Mouse (Mus musculus): ENCODE data around the gene Mfng. TPM values are rescaled to one million over a fixed set of nuclear protein-coding genes. Genes with fewer than 3 reads are reported as not detected.

The Mfng gene
- total RNA-seq (2023; ENCODE audit: inconsistent age), result 68.2 to 81.4 TPM (median 78.0 TPM) in 4 replicates

DNA sequence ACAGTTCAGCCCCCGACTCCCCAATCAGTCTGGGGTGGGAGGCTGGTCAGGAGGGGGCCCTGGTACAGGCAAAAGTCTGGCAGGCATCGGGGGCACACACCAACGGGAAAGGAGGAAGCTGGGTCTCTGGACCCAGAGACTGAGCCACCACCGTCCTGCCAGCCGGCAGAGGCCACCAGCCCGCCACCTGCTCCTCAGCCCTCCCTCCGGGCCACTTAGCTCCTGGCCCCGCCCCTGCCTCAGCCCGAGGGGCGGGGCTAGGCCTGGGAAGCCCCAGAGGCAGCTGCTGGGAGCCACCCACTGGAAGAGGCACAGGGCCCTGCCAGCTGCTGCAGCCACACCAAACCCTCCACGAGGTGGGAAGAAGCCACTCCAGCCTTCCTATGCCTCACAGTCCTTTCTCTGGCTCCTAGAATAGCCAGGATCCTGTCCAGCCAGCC, at the start of gene Mfng:
TSS of gene Mfng (minus strand) at position 186 of the 440 bp plus-strand sequence.

DNA sequence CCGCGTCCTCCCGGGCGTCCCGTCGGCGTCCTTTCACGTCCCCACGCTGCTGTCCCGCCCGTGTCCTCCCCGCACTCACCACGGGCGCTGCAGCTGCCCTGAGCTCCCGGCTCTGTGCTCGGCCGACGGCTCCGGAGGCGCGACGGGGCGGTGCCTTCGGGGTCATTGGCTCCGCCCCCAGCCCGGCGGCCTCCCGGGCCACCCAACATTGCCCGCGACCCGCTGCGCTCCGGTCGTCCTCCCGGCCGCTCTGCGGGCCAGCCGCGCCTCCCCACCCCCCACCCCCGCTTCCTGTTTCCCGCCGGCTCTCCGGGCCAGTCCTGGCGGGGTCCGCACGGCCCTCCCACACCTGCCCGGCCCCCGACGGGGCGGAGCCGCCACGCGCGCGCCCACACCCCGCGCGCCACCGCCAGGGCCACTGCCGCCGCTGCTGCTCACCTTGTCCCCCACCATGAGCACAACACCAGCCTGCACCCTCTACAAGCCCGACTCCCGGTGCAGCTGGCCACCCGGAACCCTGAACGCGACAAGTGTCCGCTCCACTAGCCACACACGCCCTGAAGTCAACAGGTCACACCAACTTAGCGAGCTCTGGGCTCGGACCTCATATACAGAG, 29.6 kb upstream of the Mfng start, which contains the start of gene Card10:
TSS of gene Card10 (minus strand) at position 267 of the 616 bp plus-strand sequence.

DNA sequence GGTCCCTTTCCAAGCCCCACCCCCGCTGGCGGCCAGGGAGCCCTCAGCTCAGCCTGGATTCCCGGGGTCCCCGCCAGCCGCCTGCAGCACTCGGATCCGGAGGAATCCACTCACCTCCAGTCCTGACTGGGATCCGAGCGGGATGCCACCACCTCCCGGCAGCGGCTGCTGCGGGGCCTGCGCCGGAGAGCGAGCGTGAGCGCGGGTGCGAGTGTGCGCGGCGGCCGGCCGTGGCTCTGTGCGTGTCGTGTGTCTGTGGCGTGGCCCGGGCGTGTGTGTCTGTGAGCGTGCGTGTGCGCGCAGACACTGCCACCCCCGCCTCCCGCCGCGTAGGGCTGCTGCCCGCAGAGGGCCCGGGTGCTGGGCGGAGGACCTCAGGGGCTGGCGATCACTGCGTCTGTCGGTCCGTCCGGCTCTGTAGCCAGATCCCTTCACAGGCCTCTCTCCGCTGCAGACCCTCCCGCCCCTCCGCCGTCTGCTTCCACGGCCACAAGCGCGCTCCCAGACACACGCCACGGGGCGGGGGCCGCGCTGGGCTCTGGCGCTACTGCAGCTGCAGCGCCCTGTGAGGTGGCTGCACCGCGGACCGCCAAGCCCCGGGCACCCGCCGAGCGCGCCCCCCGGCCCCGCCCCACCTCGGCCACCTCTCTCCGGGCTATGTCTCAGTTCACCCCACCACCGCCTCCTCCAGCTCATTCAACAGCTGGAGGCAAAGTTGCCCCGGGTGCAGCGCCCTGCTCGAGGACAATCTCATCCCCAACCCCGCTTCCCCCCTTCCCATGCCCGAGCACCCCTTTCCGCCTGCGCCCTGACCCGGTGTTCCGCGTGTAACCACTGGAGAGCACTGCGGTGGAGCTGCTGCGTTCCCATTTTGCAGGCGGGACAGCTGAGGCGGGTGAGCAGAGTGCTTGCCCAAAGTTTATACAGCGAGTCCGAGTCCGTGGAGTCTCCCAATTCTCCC, 54.7 kb downstream of the Mfng start, which contains the start of gene Elfn2:
TSS of gene Elfn2 (minus strand) at position 482 of the 961 bp plus-strand sequence.

Other genes starting within 250 kb of the Mfng start
- not detected in 4 replicates for gene C1qtnf6, start 242.1 kb downstream of the Mfng start, total RNA-seq (2023; ENCODE audit: inconsistent age)
- gene Sstr3, start 228.8 kb downstream of the Mfng start, total RNA-seq (2023; ENCODE audit: inconsistent age), result not detected in 4 replicates
- gene Rac2, start 200.7 kb downstream of the Mfng start, total RNA-seq (2023; ENCODE audit: inconsistent age), result 801 to 929 TPM (median 877 TPM) in 4 replicates
- 149 to 159 TPM (median 153 TPM) in 4 replicates for gene Cyth4, start 176.4 kb downstream of the Mfng start, total RNA-seq (2023; ENCODE audit: inconsistent age)
- 0.27 TPM in 1 of 4 replicates, not detected in the others for gene Elfn2, start 54.7 kb downstream of the Mfng start, total RNA-seq (2023; ENCODE audit: inconsistent age)
- gene Card10, start 29.6 kb upstream of the Mfng start, total RNA-seq (2023; ENCODE audit: inconsistent age), result 0.10 to 0.72 TPM (median 0.27 TPM) in 4 replicates
- gene Cdc42ep1, start 69.1 kb upstream of the Mfng start, total RNA-seq (2023; ENCODE audit: inconsistent age), result not detected in 4 replicates
- not detected in 4 replicates for gene Lgals2, start 82.1 kb upstream of the Mfng start, total RNA-seq (2023; ENCODE audit: inconsistent age)
- gene Gga1, start 103.7 kb upstream of the Mfng start, total RNA-seq (2023; ENCODE audit: inconsistent age), result 69.9 to 78.8 TPM (median 71.3 TPM) in 4 replicates
- gene Gm49510, start 126.2 kb upstream of the Mfng start, total RNA-seq (2023; ENCODE audit: inconsistent age), result 1.1 TPM in 1 of 4 replicates, not detected in the others
- 56.8 to 72.2 TPM (median 66.0 TPM) in 4 replicates for gene Sh3bp1, start 126.3 kb upstream of the Mfng start, total RNA-seq (2023; ENCODE audit: inconsistent age)
- 6.8 to 9.7 TPM (median 8.1 TPM) in 4 replicates for gene Pdxp, start 140.4 kb upstream of the Mfng start, total RNA-seq (2023; ENCODE audit: inconsistent age)
- 7.4 to 12.6 TPM (median 9.3 TPM) in 4 replicates for gene Lgals1, start 153.2 kb upstream of the Mfng start, total RNA-seq (2023; ENCODE audit: inconsistent age)
- gene Nol12, start 161.5 kb upstream of the Mfng start, total RNA-seq (2023; ENCODE audit: inconsistent age), result 40.6 to 43.4 TPM (median 42.8 TPM) in 4 replicates
- 42.1 to 60.9 TPM (median 51.6 TPM) in 4 replicates for gene Triobp, start 174.2 kb upstream of the Mfng start, total RNA-seq (2023; ENCODE audit: inconsistent age)